Mouse (Mus musculus) liver, adult 2 months (tissue): ENCODE measurements at regions not wholly inside any gene's neighbourhood (a gene's known extent, or its start where the extent isn't known, plus 50 kb on each side); places are given as distances from the start of the nearest gene placed in this dataset.

Source experiments
- DNase-seq: peaks from one replicate; pipeline ENCODE4 v3.0.0-alpha.2; 2011; ENCODE audit warnings: low read depth, low spot score; ENCODE audit errors: extremely low read depth
- H3K27ac ChIP-seq: fragments of 200-500 bp; replicated peaks from 2 replicates; pipeline ENCODE4 v1.5.1; 2012; ENCODE audit warnings: low read depth, mild to moderate bottlenecking, control low read depth, inconsistent platforms, low read length; ENCODE audit not compliant: insufficient read depth
- H3K27me3 ChIP-seq: fragments of 200-500 bp; 2 replicates; pipeline ENCODE4 v1.6.1; 2012; ENCODE audit warnings: mild to moderate bottlenecking, moderate library complexity, low read length, inconsistent platforms; ENCODE audit not compliant: control insufficient read depth, insufficient read depth
- H3K36me3 ChIP-seq: fragments of 200-500 bp; 2 replicates; pipeline ENCODE4 v1.6.1; 2012; ENCODE audit warnings: low read length, inconsistent platforms; ENCODE audit not compliant: control insufficient read depth, insufficient read depth
- H3K4me1 ChIP-seq: fragments of 200-500 bp; 2 replicates; pipeline ENCODE4 v1.6.1; 2011; ENCODE audit warnings: low read length; ENCODE audit not compliant: control insufficient read depth, insufficient read depth
- H3K4me3 ChIP-seq: fragments of 200-500 bp; 2 replicates; pipeline ENCODE4 v1.5.1; 2011; ENCODE audit warnings: low read depth, mild to moderate bottlenecking, control low read depth, low read length, moderate library complexity; ENCODE audit not compliant: insufficient read depth
- H3K79me2 ChIP-seq: fragments of 200-500 bp; 2 replicates; pipeline ENCODE4 v1.6.1; 2012; ENCODE audit warnings: inconsistent platforms, mild to moderate bottlenecking, low read length, moderate library complexity; ENCODE audit not compliant: control insufficient read depth, insufficient read depth
- H3K9ac ChIP-seq: fragments of 200-500 bp; 2 replicates; pipeline ENCODE4 v1.6.1; 2012; ENCODE audit warnings: low read depth, mild to moderate bottlenecking, control low read depth, inconsistent platforms, low read length
- CTCF ChIP-seq: fragments of 200-500 bp; IDR thresholded peaks from 2 replicates; pipeline ENCODE4 v1.5.1; 2011; ENCODE audit warnings: low read depth, low read length, control low read depth
- POLR2A ChIP-seq: fragments of 200-500 bp; IDR thresholded peaks from 2 replicates; pipeline ENCODE4 v1.6.1; 2011; ENCODE audit warnings: low read length, control low read depth; ENCODE audit not compliant: insufficient read depth; ENCODE audit errors: extremely low read depth
- WGBS: fragments of 180-500 bp; shearing (Covaris S2); methylation state at CpG from one replicate; pipeline ENCODE4 v1.1.7; 2018; 5-methylcytosine and 5-hydroxymethylcytosine counted together

- DNase-seq = no peak
- TF ChIP-seq POLR2A = no peak
- no peak for TF ChIP-seq CTCF
- no peak overlapping the region for H3K9ac ChIP-seq
- H3K36me3 ChIP-seq = no peaks in the 10 kb centered on the region
- no peaks in the 10 kb centered on the region for H3K79me2 ChIP-seq
- no peaks in the 10 kb centered on the region for H3K27me3 ChIP-seq
- WGBS = 78% methylated on average over 4 of the region's 4 CpGs
- no peak overlapping the region for H3K4me3 ChIP-seq
- no peaks in the 10 kb centered on the region for H3K4me1 ChIP-seq
- H3K27ac ChIP-seq = no peak overlapping the region
Observed at GRCm38 (mm10) chr10:92079421-92079820, 642.8 kb downstream of the Nedd1 start.

DNA sequence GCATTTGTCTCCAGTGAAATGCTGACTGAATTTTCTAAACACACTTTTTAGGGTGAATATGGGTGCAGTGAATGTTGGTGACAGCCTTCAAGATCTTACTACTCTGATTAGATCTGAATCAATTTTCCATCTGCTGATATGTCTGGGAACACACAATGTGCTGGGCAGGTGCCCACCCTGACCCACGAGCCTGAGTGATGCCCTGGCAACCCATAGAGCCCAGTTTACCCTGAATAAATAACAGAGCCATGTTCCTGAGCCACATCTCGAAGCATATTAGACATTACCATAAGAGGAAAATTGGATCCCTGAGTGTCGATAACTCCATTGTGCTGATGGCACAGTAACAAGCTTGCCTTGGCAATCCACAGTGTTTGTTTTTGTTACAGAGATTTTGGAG lies 644.9 kb downstream of the Nedd1 start:
- Histone ChIP-seq H3K36me3 (no peaks in the 10 kb centered on the region), H3K4me1 (no peaks in the 10 kb centered on the region), H3K27me3 (no peaks in the 10 kb centered on the region), H3K4me3 (no peak overlapping the region), H3K79me2 (no peaks in the 10 kb centered on the region), H3K27ac (no peak overlapping the region), H3K9ac (no peak overlapping the region)
- no peak for DNase-seq
- WGBS = 74% methylated on average over 3 of the region's 3 CpGs
- TF ChIP-seq CTCF (no peak), POLR2A (no peak)

DNA sequence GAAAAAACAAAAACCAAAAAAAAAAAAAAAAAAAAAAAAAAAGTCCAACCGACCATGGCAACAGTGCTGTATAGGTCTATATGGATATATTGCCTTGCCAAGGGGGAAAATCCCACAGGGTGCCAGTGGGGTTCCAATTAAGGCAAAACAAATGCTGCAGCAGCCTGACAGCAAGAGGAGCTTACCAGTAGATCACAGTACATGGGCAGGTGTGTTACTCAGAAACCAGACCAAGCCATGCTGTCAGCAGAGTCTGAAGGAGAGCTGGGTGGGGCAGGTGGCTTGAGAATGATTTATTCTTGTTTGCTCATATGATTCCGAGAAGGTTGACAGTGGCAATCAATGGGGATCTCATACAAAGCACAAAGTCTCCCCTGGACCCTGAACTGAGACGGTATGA lies 645.5 kb downstream of the Nedd1 start:
- no peak for TF ChIP-seq CTCF
- TF ChIP-seq POLR2A = no peak
- DNase-seq = no peak
- H3K36me3 ChIP-seq = no peaks in the 10 kb centered on the region
- no peak overlapping the region for H3K9ac ChIP-seq
- no peak overlapping the region for H3K4me3 ChIP-seq
- 54% methylated on average over 3 of the region's 3 CpGs for WGBS
- H3K4me1 ChIP-seq = no peaks in the 10 kb centered on the region
- H3K27me3 ChIP-seq = no peaks in the 10 kb centered on the region
- H3K27ac ChIP-seq = no peak overlapping the region
- H3K79me2 ChIP-seq = no peaks in the 10 kb centered on the region

- DNase-seq = no peak
- Histone ChIP-seq H3K4me3 (no peak overlapping the region), H3K4me1 (no peaks in the 10 kb centered on the region), H3K27ac (no peak overlapping the region), H3K27me3 (no peaks in the 10 kb centered on the region), H3K36me3 (no peaks in the 10 kb centered on the region), H3K79me2 (no peaks in the 10 kb centered on the region), H3K9ac (no peak overlapping the region)
- 71% methylated on average over 8 of the region's 8 CpGs for WGBS
- no peak for TF ChIP-seq CTCF
- TF ChIP-seq POLR2A = no peak
Observed at GRCm38 (mm10) chr10:92075469-92075868, 646.8 kb downstream of the Nedd1 start.

- H3K9ac ChIP-seq = no peak overlapping the region
- H3K27ac ChIP-seq = no peak overlapping the region
- H3K36me3 ChIP-seq = no peaks in the 10 kb centered on the region
- H3K79me2 ChIP-seq = no peaks in the 10 kb centered on the region
- TF ChIP-seq POLR2A (no peak), CTCF (no peak)
- 89% methylated on average over 11 of the region's 11 CpGs for WGBS
- H3K4me1 ChIP-seq = no peaks in the 10 kb centered on the region
- DNase-seq = no peak
- no peak overlapping the region for H3K4me3 ChIP-seq
- no peaks in the 10 kb centered on the region for H3K27me3 ChIP-seq
Observed at GRCm38 (mm10) chr10:92074698-92075394, 647.4 kb downstream of the Nedd1 start.

- Histone ChIP-seq H3K27ac (no peak overlapping the region), H3K27me3 (no peaks in the 10 kb centered on the region), H3K79me2 (no peaks in the 10 kb centered on the region), H3K4me3 (no peak overlapping the region), H3K36me3 (no peaks in the 10 kb centered on the region), H3K9ac (no peak overlapping the region), H3K4me1 (no peaks in the 10 kb centered on the region)
- DNase-seq = no peak
- TF ChIP-seq CTCF (no peak), POLR2A (no peak)
- whole genome bisulfite sequencing = 78% methylated on average over 5 of the region's 5 CpGs
Observed at GRCm38 (mm10) chr10:92073873-92074390, 648.3 kb downstream of the Nedd1 start.
